Mouse (Mus musculus) hindbrain, embryonic 12.5 days (tissue): ENCODE measurements around the gene Gprasp1. TPM values are rescaled to one million over a fixed set of nuclear protein-coding genes. Genes with fewer than 3 reads are reported as not detected.
"Not testable (repeated sequence)": the region's sequence is repeated elsewhere in the genome, so short reads cannot be mapped to it uniquely, and the experiment has no call there.

Experiments
- ATAC-seq: fragments of 200-750 bp; cut with Nextera tagmentation; 2 replicates; pipeline ENCODE4 v1.8.0; 2017; ENCODE audit warnings: moderate TSS enrichment; ENCODE audit not compliant: low FRiP score
- H3K27ac ChIP-seq: fragments of 300-500 bp; sonication (generic); 2 replicates; pipeline ENCODE4 v1.5.1; 2016; ENCODE audit warnings: mild to moderate bottlenecking
- H3K27me3 ChIP-seq: fragments of 300-500 bp; sonication (generic); 2 replicates; pipeline ENCODE4 v1.6.1; 2016; ENCODE audit warnings: mild to moderate bottlenecking
- H3K36me3 ChIP-seq: fragments of 300-500 bp; sonication (generic); 2 replicates; pipeline ENCODE4 v1.6.1; 2016; ENCODE audit warnings: mild to moderate bottlenecking
- H3K4me1 ChIP-seq: fragments of 300-500 bp; sonication (generic); 2 replicates; pipeline ENCODE4 v1.6.1; 2016
- H3K4me2 ChIP-seq: fragments of 300-500 bp; sonication (generic); replicated peaks from 2 replicates; pipeline ENCODE4 v1.6.1; 2016; ENCODE audit warnings: mild to moderate bottlenecking
- H3K4me3 ChIP-seq: fragments of 300-500 bp; sonication (generic); 2 replicates; pipeline ENCODE4 v1.5.1; 2016; ENCODE audit warnings: mild to moderate bottlenecking
- H3K9ac ChIP-seq: fragments of 300-500 bp; sonication (generic); 2 replicates; pipeline ENCODE4 v1.6.1; 2016; ENCODE audit warnings: mild to moderate bottlenecking, moderate library complexity
- H3K9me3 ChIP-seq: fragments of 300-500 bp; sonication (generic); replicated peaks from 2 replicates; pipeline ENCODE4 v1.6.1; 2016; ENCODE audit warnings: mild to moderate bottlenecking
- WGBS: fragments of 180-500 bp; shearing (Covaris S2); methylation state at CpG from one replicate; pipeline ENCODE4 v1.1.7; 2016; 5-methylcytosine and 5-hydroxymethylcytosine counted together
- microRNA counts: library from miRNA; unstranded; fragments of <30 nt; microRNA quantifications from one replicate; lab custom pipeline; 2017
- microRNA-seq: library from miRNA; unstranded; fragments of <30 nt; microRNA quantifications from one replicate; pipeline ENCODE4, GENCODE M21; 2017
- polyA plus RNA-seq: library from polyadenylated mRNA; unstranded; fragments of >200 nt; fragmentation: Nextera tagmentation; extraction: Ambion mirVana; gene quantifications from 2 replicates; pipeline ENCODE4 v1.2.1, GENCODE M21; 2016

The Gprasp1 gene
- polyA plus RNA-seq, 1 experiment from 2014 or later, result 123 TPM

GRCm38 (mm10) chrX:135839397-135840391, 97.2 kb downstream of the Gprasp1 start:
- H3K27ac ChIP-seq, result peak overlapping the region; percentile 60
- peak; percentile 53 for ATAC-seq
- peak overlapping the region; percentile 53 for H3K4me3 ChIP-seq
- not testable (repeated sequence) for H3K27me3 ChIP-seq, H3K4me1 ChIP-seq, H3K36me3 ChIP-seq, H3K9me3 ChIP-seq
- 28% methylated on average over 17 of the region's 17 CpGs for WGBS
- H3K4me2 ChIP-seq, result peak overlapping the region; percentile 73
- peak overlapping the region; percentile 69 for H3K9ac ChIP-seq

MicroRNAs encoded within 50 kb of the gene (microRNA counts, 519-probe panel; counts per million panel counts)
- microRNA mmu-miR-1970 (lab: Ali Mortazavi, UCI), result 470 counts per million, percentile 58 among the panel's probes with 10 or more counts

Small RNA genes within 50 kb of the gene (microRNA-seq; reads per million reads assigned to microRNA genes)
- gene Mir1970 (not detected), gene Mir7646 (not detected)

Other genes with a start within 250 kb of the Gprasp1 start
- not detected in 2 replicates for gene AV320801, start 248.1 kb upstream of the Gprasp1 start, polyA plus RNA-seq
- not detected in 2 replicates for gene Nxf7, start 144.0 kb upstream of the Gprasp1 start, polyA plus RNA-seq
- gene Prame, start 115.0 kb upstream of the Gprasp1 start, polyA plus RNA-seq, result not detected in 2 replicates
- gene Tcp11x2, start 48.9 kb upstream of the Gprasp1 start, polyA plus RNA-seq, result not detected in 2 replicates
- gene Tmsb15a, start 17.5 kb upstream of the Gprasp1 start, polyA plus RNA-seq, result not detected in 2 replicates
- gene Armcx5, start within 50 bp of the Gprasp1 start, polyA plus RNA-seq, result 11.6 and 15.6 TPM in 2 replicates
- 90.7 and 92.7 TPM in 2 replicates for gene Bhlhb9, start 54.9 kb downstream of the Gprasp1 start, polyA plus RNA-seq
- 93.9 and 97.4 TPM in 2 replicates for gene Gprasp2, start 96.3 kb downstream of the Gprasp1 start, polyA plus RNA-seq